ENCODE assay signal across 1 mouse cellular context in the genomic region with DNA sequence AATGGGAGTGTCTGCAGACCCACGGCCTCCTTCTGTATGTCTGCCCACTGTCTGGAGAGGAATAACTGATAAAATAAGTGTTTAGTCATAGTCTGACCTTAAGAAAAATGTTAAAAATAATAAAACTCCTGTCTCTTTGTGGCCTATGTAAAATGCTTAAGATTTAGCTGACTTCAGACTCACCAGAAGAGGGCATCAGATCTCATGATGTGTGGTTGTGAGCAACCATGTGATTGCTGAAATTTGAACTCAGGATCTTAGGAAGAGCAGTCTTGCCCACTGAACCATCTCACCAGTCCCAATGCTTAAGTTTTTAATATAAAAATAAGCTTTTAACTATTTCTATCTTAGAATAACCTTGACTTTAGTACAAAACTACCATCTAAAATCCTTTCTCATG.
TF ChIP-seq lines count a peak whose summit lies in the region.

No protein-coding gene starts in this region.

TF ChIP-seq in CH12.LX, 34 proteins besides CTCF, POLR2A, EP300 and RAD21 (continued from another document):
- no peak for TF ChIP-seq JUND (conservative IDR thresholded peaks at IDR 0.05; ENCODE audit: low read depth, low read length)
- no peak for TF ChIP-seq KAT2A (IDR thresholded peaks at IDR 0.05; ENCODE audit: insufficient replicate concordance, low read length)
